Mouse (Mus musculus) frontal cortex, postnatal 14 days (tissue): ENCODE data around the gene Ccdc103.

Source experiments
- DNase-seq, 2 experiments: peaks; one replicate each; pipeline ENCODE4 v3.0.0; 2022; ENCODE audit warnings: low spot score in 2 of 2

The Ccdc103 gene

GRCm38 (mm10) chr11:102890096-102890495, 9.1 kb downstream of the Ccdc103 start:
- no peak for DNase-seq

- DNase-seq, result no peak
These were observed 12.1 kb downstream of the Ccdc103 start for GRCm38 (mm10) chr11:102893015-102893651.

- no peak for DNase-seq
These were observed 13.7 kb downstream of the Ccdc103 start for GRCm38 (mm10) chr11:102894716-102895115.

GRCm38 (mm10) chr11:102895779-102896178, 14.8 kb downstream of the Ccdc103 start:
- no peak for DNase-seq

GRCm38 (mm10) chr11:102896641-102897040, 15.6 kb downstream of the Ccdc103 start:
- no peak for DNase-seq

- DNase-seq, result peak; percentile 22 to 44
These were observed 17.4 kb downstream of the Ccdc103 start for GRCm38 (mm10) chr11:102898408-102898807.

GRCm38 (mm10) chr11:102900763-102901162, 19.8 kb downstream of the Ccdc103 start, which contains the start of gene Gfap:
Gene Gfap (minus strand): TSS chr11:102900912.
- DNase-seq, result peak in 1 of 2 experiments; percentile 79

- no peak for DNase-seq
These were observed 20.2 kb downstream of the Ccdc103 start for GRCm38 (mm10) chr11:102901199-102901598.

- DNase-seq, result no peak
These were observed 21.1 kb downstream of the Ccdc103 start for GRCm38 (mm10) chr11:102902107-102902506.

- no peak for DNase-seq
These were observed 22.6 kb downstream of the Ccdc103 start for GRCm38 (mm10) chr11:102903654-102904053.

GRCm38 (mm10) chr11:102911376-102911775, 30.4 kb downstream of the Ccdc103 start:
- DNase-seq, result no peak

- no peak for DNase-seq
These were observed 34.4 kb downstream of the Ccdc103 start for GRCm38 (mm10) chr11:102915380-102915779.

GRCm38 (mm10) chr11:102918077-102918476, 37.1 kb downstream of the Ccdc103 start:
- no peak for DNase-seq

- no peak for DNase-seq
These were observed 40.5 kb downstream of the Ccdc103 start for GRCm38 (mm10) chr11:102921491-102921890.

GRCm38 (mm10) chr11:102924557-102925350, 43.8 kb downstream of the Ccdc103 start, which contains the start of gene Kif18b:
Gene Kif18b (minus strand): TSS chr11:102925124.
- DNase-seq, result peak; percentile 89 to 91

GRCm38 (mm10) chr11:102925351-102925717, 44.3 kb downstream of the Ccdc103 start:
- DNase-seq, result no peak

- DNase-seq, result no peak
These were observed 49.7 kb downstream of the Ccdc103 start for GRCm38 (mm10) chr11:102930672-102931071.
